Mouse (Mus musculus) neural tube, embryonic 14.5 days (tissue): Measurements from ENCODE around the gene Ubxn1. TPM values are rescaled to one million over a fixed set of nuclear protein-coding genes. Genes with fewer than 3 reads are reported as not detected.
A peak's percentile ranks its signal among the peaks of the same experiment; 100 is the strongest.
"Not testable (repeated sequence)": the region's sequence is repeated elsewhere in the genome, so short reads cannot be mapped to it uniquely, and the experiment has no call there.

ENCODE experiments used
- ATAC-seq: fragments of 200-750 bp; cut with Nextera tagmentation; 2 replicates; pipeline ENCODE4 v1.8.0; 2017; ENCODE audit warnings: low read depth, mild to moderate bottlenecking, moderate TSS enrichment, moderate library complexity
- H3K27ac ChIP-seq: fragments of 300-500 bp; sonication (generic); 2 replicates; pipeline ENCODE4 v1.5.1; 2014; ENCODE audit warnings: low read depth, mild to moderate bottlenecking, control low read depth, low read length, moderate library complexity, mixed read lengths
- H3K27me3 ChIP-seq: fragments of 300-500 bp; sonication (generic); 2 replicates; pipeline ENCODE4 v1.6.1; 2014; ENCODE audit warnings: low read length; ENCODE audit not compliant: control insufficient read depth, insufficient read depth
- H3K36me3 ChIP-seq: fragments of 300-500 bp; sonication (generic); 2 replicates; pipeline ENCODE4 v1.6.1; 2014; ENCODE audit warnings: low read length, mixed read lengths; ENCODE audit not compliant: control insufficient read depth, insufficient read depth
- H3K4me1 ChIP-seq: fragments of 300-500 bp; sonication (generic); 2 replicates; pipeline ENCODE4 v1.6.1; 2014; ENCODE audit warnings: low read length; ENCODE audit not compliant: control insufficient read depth, insufficient read depth
- H3K4me2 ChIP-seq: fragments of 300-500 bp; sonication (generic); 2 replicates; pipeline ENCODE4 v1.6.1; 2014; ENCODE audit warnings: mild to moderate bottlenecking, low read depth, low read length, control low read depth
- H3K4me3 ChIP-seq: fragments of 300-500 bp; sonication (generic); 2 replicates; pipeline ENCODE4 v1.5.1; 2014; ENCODE audit warnings: low read depth, low read length, control low read depth, mixed read lengths
- H3K9ac ChIP-seq: fragments of 300-500 bp; sonication (generic); replicated peaks from 2 replicates; pipeline ENCODE4 v1.6.1; 2014; ENCODE audit warnings: low read depth, mild to moderate bottlenecking, control low read depth, low read length, mixed read lengths
- H3K9me3 ChIP-seq: fragments of 300-500 bp; sonication (generic); 2 replicates; pipeline ENCODE4 v1.6.1; 2016; ENCODE audit warnings: low read length; ENCODE audit not compliant: control insufficient read depth
- WGBS: fragments of 180-500 bp; shearing (Covaris S2); extraction: QIAGEN DNeasy Blood & Tissue Kit; methylation state at CpG from one replicate; pipeline ENCODE4 v1.1.7; 2014; 5-methylcytosine and 5-hydroxymethylcytosine counted together
- polyA plus RNA-seq: library from polyadenylated mRNA; unstranded; fragments of >200 nt; fragmentation: Nextera tagmentation; extraction: Ambion mirVana; gene quantifications from 2 replicates; pipeline ENCODE4 v1.2.1, GENCODE M21; 2014

The Ubxn1 gene
- polyA plus RNA-seq, 1 experiment from 2014 or later: 135 TPM

GRCm38 (mm10) chr19:8892829-8893766 is 21.8 kb downstream of the Ubxn1 start, which contains the start of gene Ints5:
TSS of gene Ints5 (plus strand) at chr19:8893005.
- 2% methylated on average over 54 of the region's 54 CpGs for WGBS
- no peaks in the 10 kb centered on the region for H3K27me3 ChIP-seq
- peak within 1 kb of the TSS; percentile 86 for H3K27ac ChIP-seq
- peak within 1 kb of the TSS; percentile 94 for H3K4me2 ChIP-seq
- peaks cover 19% of the 10 kb centered on the region for H3K4me1 ChIP-seq
- no peaks in the 10 kb centered on the region for H3K9me3 ChIP-seq
- H3K36me3 ChIP-seq: peaks cover 7% of the 10 kb centered on the region; the same call in 1 of the 2 replicates
- H3K4me3 ChIP-seq: peak within 1 kb of the TSS; percentile 81
- H3K9ac ChIP-seq: peak within 1 kb of the TSS; percentile 83
- ATAC-seq: peak; percentile 47

- peaks cover 27% of the 10 kb centered on the region for H3K4me1 ChIP-seq
Measured at GRCm38 (mm10) chr19:8895397-8895960, 24.2 kb downstream of the Ubxn1 start.

GRCm38 (mm10) chr19:8896231-8896630 is 24.9 kb downstream of the Ubxn1 start:
- H3K27ac ChIP-seq, H3K4me2 ChIP-seq, H3K36me3 ChIP-seq, H3K4me3 ChIP-seq, H3K9me3 ChIP-seq, ATAC-seq, H3K27me3 ChIP-seq, H3K9ac ChIP-seq: not testable (repeated sequence)
- H3K4me1 ChIP-seq: peaks cover 27% of the 10 kb centered on the region
- 90% methylated on average over 5 of the region's 5 CpGs for WGBS

More at GRCm38 (mm10) chr19:8895397-8895960, 24.2 kb downstream of the Ubxn1 start:
- Histone ChIP-seq H3K27ac (no peak overlapping the region), H3K36me3 (peaks cover 7% of the 10 kb centered on the region; the same call in 1 of the 2 replicates), H3K9me3 (no peaks in the 10 kb centered on the region), H3K27me3 (no peaks in the 10 kb centered on the region), H3K4me2 (no peak overlapping the region), H3K4me3 (no peak overlapping the region), H3K9ac (no peak overlapping the region)
- WGBS: 89% methylated on average over 9 of the region's 9 CpGs
- ATAC-seq: no peak

- Histone ChIP-seq H3K9ac (peak overlapping the region; percentile 44), H3K27ac (peak overlapping the region; percentile 81), H3K4me1 (peaks cover 26% of the 10 kb centered on the region), H3K4me3 (peak overlapping the region; percentile 76), H3K4me2 (peak overlapping the region; percentile 77)
- H3K36me3 ChIP-seq, H3K27me3 ChIP-seq, H3K9me3 ChIP-seq: not testable (repeated sequence)
- peak; percentile 45 for ATAC-seq
- 19% methylated on average over 21 of the region's 21 CpGs for WGBS
Measured at GRCm38 (mm10) chr19:8897211-8897864, 26.0 kb downstream of the Ubxn1 start.

GRCm38 (mm10) chr19:8897865-8898495 is 26.7 kb downstream of the Ubxn1 start, which contains the start of gene Ganab:
TSS of gene Ganab (plus strand) at chr19:8898071.
- Histone ChIP-seq H3K9ac (peak within 1 kb of the TSS; percentile 46), H3K36me3 (peaks cover 10% of the 10 kb centered on the region; the same call in 1 of the 2 replicates), H3K27me3 (no peaks in the 10 kb centered on the region), H3K4me3 (peak within 1 kb of the TSS; percentile 76), H3K4me2 (peak within 1 kb of the TSS; percentile 77), H3K4me1 (peaks cover 23% of the 10 kb centered on the region), H3K27ac (peak within 1 kb of the TSS; percentile 81), H3K9me3 (no peaks in the 10 kb centered on the region)
- under 1% methylated on average over 49 of the region's 53 CpGs for WGBS
- ATAC-seq: peak; percentile 99

- WGBS: 11% methylated on average over 13 of the region's 13 CpGs
- H3K27me3 ChIP-seq: no peaks in the 10 kb centered on the region
- no peaks in the 10 kb centered on the region for H3K9me3 ChIP-seq
- peaks cover 20% of the 10 kb centered on the region for H3K4me1 ChIP-seq
- H3K4me3 ChIP-seq: peak overlapping the region; percentile 76
- H3K36me3 ChIP-seq: peaks cover 15% of the 10 kb centered on the region
- H3K4me2 ChIP-seq: peak overlapping the region; percentile 77
- ATAC-seq: no peak
- peak overlapping the region; percentile 46 for H3K9ac ChIP-seq
- peak overlapping the region; percentile 81 for H3K27ac ChIP-seq
Measured at GRCm38 (mm10) chr19:8898576-8898975, 27.3 kb downstream of the Ubxn1 start.

GRCm38 (mm10) chr19:8899079-8899478 is 27.8 kb downstream of the Ubxn1 start:
- H3K27ac ChIP-seq: no peak overlapping the region
- 53% methylated on average over 3 of the region's 3 CpGs for WGBS
- no peaks in the 10 kb centered on the region for H3K9me3 ChIP-seq
- peak overlapping the region; percentile 77 for H3K4me2 ChIP-seq
- peak overlapping the region; percentile 46; the same call in 1 of the 2 replicates for H3K9ac ChIP-seq
- peaks cover 17% of the 10 kb centered on the region for H3K36me3 ChIP-seq
- H3K4me3 ChIP-seq: peak overlapping the region; percentile 76
- H3K4me1 ChIP-seq: peaks cover 20% of the 10 kb centered on the region
- no peaks in the 10 kb centered on the region for H3K27me3 ChIP-seq
- ATAC-seq: no peak

- H3K36me3 ChIP-seq: peaks cover 49% of the 10 kb centered on the region
- no peak for ATAC-seq
- WGBS: 96% methylated on average over 5 of the region's 5 CpGs
Measured at GRCm38 (mm10) chr19:8903412-8903811, 32.1 kb downstream of the Ubxn1 start.

More at GRCm38 (mm10) chr19:8903412-8903811, 32.1 kb downstream of the Ubxn1 start:
- peaks cover 10% of the 10 kb centered on the region; the same call in 1 of the 2 replicates for H3K4me1 ChIP-seq
- H3K9ac ChIP-seq: no peak overlapping the region
- H3K4me3 ChIP-seq: no peak overlapping the region
- no peak overlapping the region for H3K4me2 ChIP-seq
- H3K9me3 ChIP-seq: no peaks in the 10 kb centered on the region
- no peak overlapping the region for H3K27ac ChIP-seq
- no peaks in the 10 kb centered on the region for H3K27me3 ChIP-seq
